In the genomic region with DNA sequence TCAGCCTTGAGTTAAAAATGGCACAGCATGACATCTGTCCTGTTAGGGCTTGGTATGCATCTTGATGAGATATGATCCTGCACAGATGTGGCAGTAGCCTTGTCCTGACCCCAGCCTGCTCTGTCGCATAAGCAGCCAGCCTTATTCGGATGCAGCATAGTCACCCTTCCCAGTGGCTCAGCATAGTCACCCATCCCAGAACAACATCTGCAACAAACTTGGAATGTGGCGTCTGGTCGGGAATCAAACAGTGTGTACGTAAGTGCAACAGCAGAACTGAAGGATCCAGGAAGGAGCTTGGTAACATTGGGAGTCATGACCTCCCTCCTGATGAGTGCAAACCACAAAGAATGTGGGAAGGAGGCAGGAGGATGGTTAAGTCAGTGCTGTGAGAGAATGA, we compare ENCODE assay signal across 14 mouse cellular contexts.
"Had no signal": no experiment of that assay in that cellular context is flagged by ENCODE, and none has a peak within 500 bp of the region (broad histone marks: within the 10 kb centered on the region; RNA-seq: fewer than 3 reads in every experiment).

No protein-coding gene starts in this region.

- H3K4me2 ChIP-seq: liver, embryonic 13.5 days; midbrain, embryonic 13.5 days; neural tube, embryonic 12.5 days; stomach, embryonic 15.5 days had no signal

- H3K9ac ChIP-seq: liver, embryonic 13.5 days; liver, postnatal 0 days; midbrain, embryonic 13.5 days; neural tube, embryonic 12.5 days; stomach, embryonic 15.5 days had no signal

- H3K4me3 ChIP-seq: layer of hippocampus, adult 2 months; liver, embryonic 13.5 days; midbrain, embryonic 13.5 days; neural tube, embryonic 12.5 days; stomach, embryonic 15.5 days had no signal

- H3K27me3 ChIP-seq: liver, embryonic 13.5 days; neural tube, embryonic 12.5 days; stomach, embryonic 15.5 days had no signal

- H3K4me1 ChIP-seq: liver, embryonic 13.5 days; midbrain, embryonic 13.5 days; neural tube, embryonic 12.5 days; stomach, embryonic 15.5 days had no signal

- H3K36me3 ChIP-seq: liver, embryonic 13.5 days; midbrain, embryonic 13.5 days; neural tube, embryonic 12.5 days; stomach, embryonic 15.5 days had no signal

- ATAC-seq: liver, postnatal 0 days; midbrain, embryonic 13.5 days had no signal

- H3K9me3 ChIP-seq: liver, embryonic 13.5 days; midbrain, embryonic 13.5 days; neural tube, embryonic 12.5 days; stomach, embryonic 15.5 days had no signal

- DNase-seq: kidney, adult 11 months; kidney, adult 9 months; kidney, postnatal 4 days; liver; liver, embryonic 13.5 days; liver, postnatal 0 days; right cerebral cortex, postnatal 4 days; thymus, adult 2 months; thymus, postnatal 25 days had no signal

- H3K27ac ChIP-seq: kidney, postnatal 0 days; layer of hippocampus, adult 2 months; liver, embryonic 13.5 days; midbrain, embryonic 13.5 days; neural tube, embryonic 12.5 days; stomach, embryonic 15.5 days had no signal
